Mouse (Mus musculus) kidney, postnatal 4 days (tissue): ENCODE results near the gene Rdh9.

Source experiments
- DNase-seq, 2 experiments: peaks; one replicate each; pipeline ENCODE4 v3.0.0; 2021; ENCODE audit warnings: mixed read lengths in 2 of 2

Gene Rdh9

GRCm38 (mm10) chr10:127776011-127776410 lies at the start of gene Rdh9:
TSS of gene Rdh9 (plus strand) at chr10:127776386.
- no peak for DNase-seq

GRCm38 (mm10) chr10:127728437-127728836 lies 47.7 kb upstream of the Rdh9 start:
- DNase-seq = no peak

- DNase-seq = no peak
Observed at GRCm38 (mm10) chr10:127730285-127730932, 45.8 kb upstream of the Rdh9 start.

- no peak for DNase-seq
Observed at GRCm38 (mm10) chr10:127730933-127731310, 45.3 kb upstream of the Rdh9 start.

- DNase-seq = no peak
Observed at GRCm38 (mm10) chr10:127731397-127731796, 44.8 kb upstream of the Rdh9 start.

GRCm38 (mm10) chr10:127734434-127734833 lies 41.8 kb upstream of the Rdh9 start:
- peak in 1 of 2 experiments; percentile 55 for DNase-seq

- no peak for DNase-seq
Observed at GRCm38 (mm10) chr10:127736266-127736665, 39.9 kb upstream of the Rdh9 start.

- no peak for DNase-seq
Observed at GRCm38 (mm10) chr10:127736916-127737315, 39.3 kb upstream of the Rdh9 start.

- no peak for DNase-seq
Observed at GRCm38 (mm10) chr10:127737552-127737951, 38.6 kb upstream of the Rdh9 start.

GRCm38 (mm10) chr10:127738151-127738882 lies 37.9 kb upstream of the Rdh9 start:
- peak; percentile 40 to 60 for DNase-seq

GRCm38 (mm10) chr10:127739083-127739660 lies 37.0 kb upstream of the Rdh9 start, which contains the start of gene Zbtb39:
TSS of gene Zbtb39 (plus strand) at chr10:127739538.
- DNase-seq = peak; percentile 87 to 92

GRCm38 (mm10) chr10:127739661-127740161 lies 36.5 kb upstream of the Rdh9 start:
- DNase-seq = peak; percentile 51 to 71

- DNase-seq = peak; percentile 74 to 78
Observed at GRCm38 (mm10) chr10:127744661-127745060, 31.5 kb upstream of the Rdh9 start.

GRCm38 (mm10) chr10:127745886-127746285 lies 30.3 kb upstream of the Rdh9 start:
- no peak for DNase-seq

GRCm38 (mm10) chr10:127747254-127747653 lies 28.9 kb upstream of the Rdh9 start:
- peak; percentile 61 to 72 for DNase-seq

- peak; percentile 64 to 76 for DNase-seq
Observed at GRCm38 (mm10) chr10:127748847-127749612, 27.2 kb upstream of the Rdh9 start.

GRCm38 (mm10) chr10:127750136-127750777 lies 25.9 kb upstream of the Rdh9 start:
- peak in 1 of 2 experiments; percentile 48 for DNase-seq

- peak; percentile 50 to 70 for DNase-seq
Observed at GRCm38 (mm10) chr10:127751548-127751947, 24.6 kb upstream of the Rdh9 start, which contains the start of gene Gpr182. TSS of gene Gpr182 (minus strand) at chr10:127751732.

GRCm38 (mm10) chr10:127754566-127755166 lies 21.5 kb upstream of the Rdh9 start:
- DNase-seq = peak; percentile 63 to 69

GRCm38 (mm10) chr10:127755246-127755645 lies 20.9 kb upstream of the Rdh9 start:
- no peak for DNase-seq

GRCm38 (mm10) chr10:127755770-127756468 lies 20.3 kb upstream of the Rdh9 start:
- peak in 1 of 2 experiments; percentile 42 for DNase-seq
